Mouse (Mus musculus): ENCODE results near the gene Btbd11. TPM values are rescaled to one million over a fixed set of nuclear protein-coding genes. Genes with fewer than 3 reads are reported as not detected.
A peak's percentile ranks its signal among the peaks of the same experiment; 100 is the strongest.

The Btbd11 gene
- 7.8 TPM in 2 replicates for polyA plus RNA-seq (2012; rRNA removed)

DNA sequence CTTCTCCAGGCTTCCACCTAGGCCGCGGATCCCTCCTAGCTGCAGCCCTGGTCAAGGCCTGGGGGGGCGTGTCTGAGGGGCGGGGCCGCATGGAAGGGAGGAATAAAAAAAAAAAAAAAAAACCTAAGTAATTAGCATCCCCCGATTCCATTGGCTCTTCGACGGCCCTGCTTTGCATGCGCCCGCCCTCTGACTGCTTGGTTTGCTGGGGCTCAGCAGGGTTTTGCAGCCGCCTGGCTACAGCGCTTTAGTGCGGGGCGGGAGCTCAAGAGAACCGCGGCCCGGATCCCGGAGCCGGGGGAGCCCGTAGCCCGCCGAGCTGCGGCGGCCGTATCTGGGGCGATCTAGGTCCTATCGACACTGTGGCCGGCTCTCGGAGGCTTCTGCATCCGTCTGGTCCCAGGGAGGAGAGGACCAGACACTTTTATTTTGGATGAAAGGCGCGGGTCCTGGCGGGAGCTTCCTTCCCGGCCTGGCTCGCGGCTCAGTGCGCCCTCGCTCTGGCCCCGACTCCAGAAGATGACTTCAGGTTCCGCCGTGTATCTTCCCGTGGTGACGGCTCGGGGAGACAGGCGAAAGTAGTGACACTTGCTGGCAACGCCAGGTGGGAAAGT, at the start of gene Btbd11:
TSS of gene Btbd11 (plus strand) at position 210 of the 614 bp plus-strand sequence.
- TF ChIP-seq POLR2A (IDR thresholded peaks at IDR 0.05; ENCODE audit: low read depth, low read length) (no peak), CTCF (IDR thresholded peaks at IDR 0.05; ENCODE audit: extremely low read depth, insufficient read depth, insufficient read length, insufficient replicate concordance) (no peak)
- DNase-seq (ENCODE audit: low read depth in 1 of 2, low spot score in 2 of 2) = peak; percentile 38 to 62
- Histone ChIP-seq H3K4me1 (ENCODE audit: control insufficient read depth, insufficient read depth, insufficient read length) (no peaks in the 10 kb centered on the region; the same call in none of the 2 replicates), H3K27me3 (ENCODE audit: control insufficient read depth, insufficient read depth, low read length) (peaks cover 9% of the 10 kb centered on the region), H3K4me3 (ENCODE audit: extremely low read depth, insufficient read depth, insufficient read length) (peak within 1 kb of the TSS; percentile 61), H3K27ac (ENCODE audit: insufficient read depth, low read length) (peak within 1 kb of the TSS; percentile 53), H3K36me3 (ENCODE audit: control insufficient read depth, insufficient read depth, low read length) (no peaks in the 10 kb centered on the region)
- 1% methylated on average over 46 of the region's 46 CpGs for WGBS

DNA sequence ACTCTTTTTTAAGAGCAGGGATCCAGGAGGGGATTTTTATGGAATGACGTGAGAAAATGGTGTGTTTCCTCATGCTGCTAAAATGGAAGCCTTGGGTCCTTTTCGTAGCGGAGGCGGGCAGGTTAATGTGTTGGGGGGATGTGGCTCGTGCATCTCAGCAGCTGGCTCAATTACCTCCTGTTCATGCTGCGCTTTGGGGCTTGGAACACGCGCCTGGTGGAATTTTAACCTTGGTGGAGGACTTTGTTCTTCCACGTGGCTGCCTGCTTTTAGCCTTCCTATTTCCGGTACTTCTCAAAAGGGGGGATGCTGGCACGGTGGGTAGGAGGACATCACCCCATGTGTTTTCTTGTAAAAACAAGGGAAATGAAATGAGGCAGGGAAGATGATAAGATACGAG, 47.9 kb upstream of the Btbd11 start:
- 81% methylated on average over 12 of the region's 12 CpGs for WGBS
- H3K27ac ChIP-seq (ENCODE audit: insufficient read depth, low read length) = no peak overlapping the region
- no peak for DNase-seq (ENCODE audit: low read depth in 1 of 2, low spot score in 2 of 2)

DNA sequence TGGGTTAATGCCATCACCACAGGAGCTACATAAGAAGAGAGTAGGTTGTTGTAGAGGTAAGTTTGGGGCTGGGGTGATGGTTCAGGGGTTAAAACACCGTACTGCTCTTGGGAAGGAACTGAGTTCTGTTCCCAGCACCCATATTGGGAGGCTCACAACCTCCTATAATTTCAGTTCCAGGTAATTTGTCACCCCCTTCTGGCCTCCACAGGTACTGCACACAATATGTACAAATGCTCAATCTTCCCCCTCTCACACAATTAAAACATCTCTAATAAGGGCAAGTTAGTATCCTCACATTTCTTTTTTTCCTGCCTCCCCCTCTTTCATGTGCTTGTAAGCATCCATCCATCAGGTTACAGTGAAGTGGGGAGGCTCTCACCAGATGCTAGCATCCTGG, 44.7 kb upstream of the Btbd11 start:
- 81% methylated on average over 1 of the region's 1 CpGs for WGBS
- no peaks in the 10 kb centered on the region for H3K36me3 ChIP-seq (ENCODE audit: control insufficient read depth, insufficient read depth, low read length)
- no peaks in the 10 kb centered on the region for H3K27me3 ChIP-seq (ENCODE audit: control insufficient read depth, insufficient read depth, low read length)
- H3K4me1 ChIP-seq (ENCODE audit: control insufficient read depth, insufficient read depth, insufficient read length) = no peaks in the 10 kb centered on the region
- H3K4me3 ChIP-seq (ENCODE audit: extremely low read depth, insufficient read depth, insufficient read length) = no peak overlapping the region
- no peak overlapping the region for H3K27ac ChIP-seq (ENCODE audit: insufficient read depth, low read length)
- DNase-seq (ENCODE audit: low read depth in 1 of 2, low spot score in 2 of 2) = no peak
- TF ChIP-seq CTCF (IDR thresholded peaks at IDR 0.05; ENCODE audit: extremely low read depth, insufficient read depth, insufficient read length, insufficient replicate concordance) (no peak), POLR2A (IDR thresholded peaks at IDR 0.05; ENCODE audit: low read depth, low read length) (no peak)

More for the DNA sequence above, 47.9 kb upstream of the Btbd11 start:
- Histone ChIP-seq H3K36me3 (ENCODE audit: control insufficient read depth, insufficient read depth, low read length) (no peaks in the 10 kb centered on the region), H3K4me3 (ENCODE audit: extremely low read depth, insufficient read depth, insufficient read length) (no peak overlapping the region), H3K4me1 (ENCODE audit: control insufficient read depth, insufficient read depth, insufficient read length) (no peaks in the 10 kb centered on the region), H3K27me3 (ENCODE audit: control insufficient read depth, insufficient read depth, low read length) (no peaks in the 10 kb centered on the region)
- TF ChIP-seq POLR2A (IDR thresholded peaks at IDR 0.05; ENCODE audit: low read depth, low read length) (no peak), CTCF (IDR thresholded peaks at IDR 0.05; ENCODE audit: extremely low read depth, insufficient read depth, insufficient read length, insufficient replicate concordance) (no peak)

DNA sequence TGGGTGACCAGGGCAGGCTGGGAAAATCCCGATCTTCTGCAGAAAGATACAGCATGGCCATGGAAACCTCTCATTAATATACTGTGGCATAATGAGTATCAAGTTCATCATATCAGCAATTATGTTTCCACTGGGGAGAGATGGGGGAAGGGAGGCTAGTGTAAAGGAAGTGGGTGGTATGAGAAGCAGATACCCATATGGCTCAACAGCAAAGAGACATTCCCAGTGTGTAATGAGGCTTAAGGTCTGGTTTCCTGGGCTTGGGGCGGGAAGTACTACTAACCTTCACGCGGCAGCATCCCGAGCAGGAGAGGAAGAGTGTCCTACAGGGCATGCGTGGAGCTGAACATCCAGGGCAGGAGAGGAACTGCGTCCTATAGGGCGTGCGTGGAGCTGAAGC, 39.4 kb upstream of the Btbd11 start:
- Histone ChIP-seq H3K27me3 (ENCODE audit: control insufficient read depth, insufficient read depth, low read length) (no peaks in the 10 kb centered on the region), H3K4me3 (ENCODE audit: extremely low read depth, insufficient read depth, insufficient read length) (no peak overlapping the region), H3K27ac (ENCODE audit: insufficient read depth, low read length) (no peak overlapping the region), H3K4me1 (ENCODE audit: control insufficient read depth, insufficient read depth, insufficient read length) (no peaks in the 10 kb centered on the region), H3K36me3 (ENCODE audit: control insufficient read depth, insufficient read depth, low read length) (no peaks in the 10 kb centered on the region)
- no peak for TF ChIP-seq POLR2A (IDR thresholded peaks at IDR 0.05; ENCODE audit: low read depth, low read length)
- no peak for TF ChIP-seq CTCF (IDR thresholded peaks at IDR 0.05; ENCODE audit: extremely low read depth, insufficient read depth, insufficient read length, insufficient replicate concordance)
- DNase-seq (ENCODE audit: low read depth in 1 of 2, low spot score in 2 of 2) = no peak
- 88% methylated on average over 9 of the region's 9 CpGs for WGBS

DNA sequence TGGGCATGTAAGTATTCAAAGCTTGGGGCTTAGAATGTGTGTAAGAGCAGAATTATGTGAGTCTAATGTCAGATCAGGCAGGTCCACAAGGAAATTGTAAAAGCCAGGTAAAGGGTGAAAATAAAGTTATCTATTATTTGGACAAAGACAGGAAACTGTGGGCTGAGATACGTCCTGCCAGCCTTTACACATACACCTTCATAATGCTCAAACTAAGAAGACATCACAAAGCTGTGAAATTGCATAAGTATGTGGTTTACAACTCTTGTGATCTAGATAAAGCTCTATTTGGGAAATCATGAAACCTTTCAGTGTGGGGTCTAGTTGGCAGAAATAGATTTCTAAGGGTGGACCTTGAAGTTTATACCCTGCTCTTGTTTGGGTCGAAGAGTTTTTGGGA, 34.1 kb upstream of the Btbd11 start:
- H3K4me3 ChIP-seq (ENCODE audit: extremely low read depth, insufficient read depth, insufficient read length) = no peak overlapping the region
- TF ChIP-seq POLR2A (IDR thresholded peaks at IDR 0.05; ENCODE audit: low read depth, low read length) (no peak), CTCF (IDR thresholded peaks at IDR 0.05; ENCODE audit: extremely low read depth, insufficient read depth, insufficient read length, insufficient replicate concordance) (no peak)
- H3K36me3 ChIP-seq (ENCODE audit: control insufficient read depth, insufficient read depth, low read length) = no peaks in the 10 kb centered on the region
- no peak for DNase-seq (ENCODE audit: low read depth in 1 of 2, low spot score in 2 of 2)
- H3K27me3 ChIP-seq (ENCODE audit: control insufficient read depth, insufficient read depth, low read length) = no peaks in the 10 kb centered on the region
- H3K4me1 ChIP-seq (ENCODE audit: control insufficient read depth, insufficient read depth, insufficient read length) = no peaks in the 10 kb centered on the region
- H3K27ac ChIP-seq (ENCODE audit: insufficient read depth, low read length) = no peak overlapping the region
- 68% methylated on average over 2 of the region's 2 CpGs for WGBS

DNA sequence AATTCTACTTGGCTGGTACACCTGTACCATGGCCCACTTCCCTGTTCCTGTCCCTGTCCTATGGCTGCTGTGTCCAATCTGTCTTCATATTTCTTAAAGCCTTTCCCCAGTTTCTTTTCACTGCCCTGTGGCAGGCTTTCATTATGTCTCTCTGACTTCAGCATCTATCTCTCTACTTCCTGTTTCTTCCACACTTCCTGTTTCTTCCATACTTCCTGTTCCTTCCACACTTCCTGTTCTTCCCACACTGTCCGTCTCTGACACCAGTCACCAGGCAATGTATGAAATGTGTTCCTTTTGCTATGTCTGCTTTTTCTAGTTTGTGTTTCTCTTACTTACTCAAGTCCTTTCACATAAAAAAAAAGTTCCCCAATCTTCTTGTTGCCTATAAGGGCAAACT, 32.3 kb upstream of the Btbd11 start:
- no peak for TF ChIP-seq CTCF (IDR thresholded peaks at IDR 0.05; ENCODE audit: extremely low read depth, insufficient read depth, insufficient read length, insufficient replicate concordance)
- no peak for TF ChIP-seq POLR2A (IDR thresholded peaks at IDR 0.05; ENCODE audit: low read depth, low read length)
- Histone ChIP-seq H3K27ac (ENCODE audit: insufficient read depth, low read length) (no peak overlapping the region), H3K4me1 (ENCODE audit: control insufficient read depth, insufficient read depth, insufficient read length) (no peaks in the 10 kb centered on the region), H3K4me3 (ENCODE audit: extremely low read depth, insufficient read depth, insufficient read length) (no peak overlapping the region), H3K36me3 (ENCODE audit: control insufficient read depth, insufficient read depth, low read length) (no peaks in the 10 kb centered on the region), H3K27me3 (ENCODE audit: control insufficient read depth, insufficient read depth, low read length) (no peaks in the 10 kb centered on the region)
- DNase-seq (ENCODE audit: low read depth in 1 of 2, low spot score in 2 of 2) = no peak
- 37% methylated on average over 1 of the region's 1 CpGs for WGBS

DNA sequence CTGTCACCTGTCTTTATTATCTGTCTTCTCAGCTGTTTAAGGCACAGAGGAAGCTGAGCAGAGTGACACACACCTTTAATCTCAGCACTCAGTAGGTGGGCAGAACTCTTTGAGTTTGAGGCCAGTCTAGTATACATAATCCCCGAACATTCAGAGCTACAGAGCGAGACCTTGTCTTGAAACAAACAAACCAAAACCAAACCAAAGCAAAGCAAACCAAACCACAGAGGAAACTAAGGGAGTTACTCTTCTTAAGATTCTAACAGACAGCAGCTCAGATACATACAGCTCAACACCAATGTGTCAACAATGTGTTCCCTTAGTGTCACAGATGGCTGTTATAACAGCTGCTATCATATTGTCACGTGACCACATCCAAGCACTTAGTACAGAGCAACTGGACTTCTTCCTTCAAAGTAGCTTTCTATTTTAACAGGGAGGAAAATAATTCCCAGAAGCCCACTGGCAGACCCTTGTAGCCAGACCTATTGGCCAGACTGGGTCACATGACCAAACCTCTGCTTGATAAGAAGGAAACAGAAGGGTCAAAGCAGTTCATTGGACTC, 27.0 kb upstream of the Btbd11 start:
- WGBS = 58% methylated on average over 3 of the region's 3 CpGs
- Histone ChIP-seq H3K27ac (ENCODE audit: insufficient read depth, low read length) (no peak overlapping the region), H3K4me3 (ENCODE audit: extremely low read depth, insufficient read depth, insufficient read length) (no peak overlapping the region), H3K36me3 (ENCODE audit: control insufficient read depth, insufficient read depth, low read length) (no peaks in the 10 kb centered on the region), H3K27me3 (ENCODE audit: control insufficient read depth, insufficient read depth, low read length) (no peaks in the 10 kb centered on the region), H3K4me1 (ENCODE audit: control insufficient read depth, insufficient read depth, insufficient read length) (no peaks in the 10 kb centered on the region)
- TF ChIP-seq CTCF (IDR thresholded peaks at IDR 0.05; ENCODE audit: extremely low read depth, insufficient read depth, insufficient read length, insufficient replicate concordance) (no peak), POLR2A (IDR thresholded peaks at IDR 0.05; ENCODE audit: low read depth, low read length) (no peak)
- DNase-seq (ENCODE audit: low read depth in 1 of 2, low spot score in 2 of 2) = peak in 1 of 2 experiments; percentile 26

All from spleen, adult 2 months (tissue).